Mouse (Mus musculus) right cerebral cortex, postnatal 25 days (tissue): ENCODE results near the gene Lipk.

Source experiments
- DNase-seq: peaks from one replicate; pipeline ENCODE4 v3.0.0; 2022

Gene Lipk

GRCm38 (mm10) chr19:34008002-34008401, at the start of gene Lipk:
Lipk (plus strand) TSS chr19:34008290.
- DNase-seq = no peak

GRCm38 (mm10) chr19:33960887-33961286, 47.2 kb upstream of the Lipk start, which contains the start of gene Lipf:
Lipf (plus strand) TSS chr19:33961187.
- no peak for DNase-seq

GRCm38 (mm10) chr19:33979007-33979406, 29.1 kb upstream of the Lipk start:
- DNase-seq = no peak

GRCm38 (mm10) chr19:33983043-33983442, 25.0 kb upstream of the Lipk start:
- no peak for DNase-seq

GRCm38 (mm10) chr19:34021440-34022172, 13.5 kb downstream of the Lipk start:
- no peak for DNase-seq

GRCm38 (mm10) chr19:34022759-34023158, 14.7 kb downstream of the Lipk start:
- no peak for DNase-seq

GRCm38 (mm10) chr19:34039731-34040130, 31.6 kb downstream of the Lipk start:
- no peak for DNase-seq

- no peak for DNase-seq
Measured at GRCm38 (mm10) chr19:34043008-34043407, 34.9 kb downstream of the Lipk start.

GRCm38 (mm10) chr19:34049371-34050039, 41.4 kb downstream of the Lipk start:
- no peak for DNase-seq

GRCm38 (mm10) chr19:34051502-34051901, 43.4 kb downstream of the Lipk start:
- no peak for DNase-seq

GRCm38 (mm10) chr19:34063547-34063946, 55.5 kb downstream of the Lipk start:
- no peak for DNase-seq

GRCm38 (mm10) chr19:34064059-34064458, 56.0 kb downstream of the Lipk start:
- DNase-seq = no peak

GRCm38 (mm10) chr19:34066779-34067472, 58.8 kb downstream of the Lipk start, which contains the start of gene Lipn:
Lipn (plus strand) TSS chr19:34067358.
- no peak for DNase-seq

- DNase-seq = no peak
Measured at GRCm38 (mm10) chr19:34074239-34074638, 66.1 kb downstream of the Lipk start.

GRCm38 (mm10) chr19:34078130-34078529, 70.0 kb downstream of the Lipk start:
- no peak for DNase-seq

GRCm38 (mm10) chr19:34089011-34089680, 81.1 kb downstream of the Lipk start:
- no peak for DNase-seq

GRCm38 (mm10) chr19:34095381-34095780, 87.3 kb downstream of the Lipk start:
- no peak for DNase-seq

- no peak for DNase-seq
Measured at GRCm38 (mm10) chr19:34096228-34096627, 88.1 kb downstream of the Lipk start.
